Mouse (Mus musculus) hindbrain, embryonic 11.5 days (tissue): ENCODE results near the gene Cpvl. TPM values are rescaled to one million over a fixed set of nuclear protein-coding genes. Genes with fewer than 3 reads are reported as not detected.

Experiments
- ATAC-seq: fragments of 200-750 bp; cut with Nextera tagmentation; 2 replicates; pipeline ENCODE4 v1.8.0; 2017; ENCODE audit warnings: mild to moderate bottlenecking, moderate TSS enrichment, moderate library complexity; ENCODE audit not compliant: low FRiP score
- DNase-seq: peaks from one replicate; pipeline ENCODE4 v3.0.0-alpha.2; 2015; ENCODE audit warnings: low spot score
- H3K27ac ChIP-seq: fragments of 300-500 bp; sonication (generic); 2 replicates; pipeline ENCODE4 v1.5.1; 2014; ENCODE audit warnings: mild to moderate bottlenecking, low read depth, low read length
- H3K27me3 ChIP-seq: fragments of 300-500 bp; sonication (generic); 2 replicates; pipeline ENCODE4 v1.6.1; 2014; ENCODE audit warnings: mild to moderate bottlenecking, low read length, moderate library complexity, mixed read lengths; ENCODE audit not compliant: control insufficient read depth, insufficient read depth
- H3K36me3 ChIP-seq: fragments of 300-500 bp; sonication (generic); 2 replicates; pipeline ENCODE4 v1.6.1; 2014; ENCODE audit warnings: mild to moderate bottlenecking, low read length, moderate library complexity, mixed read lengths; ENCODE audit not compliant: control insufficient read depth, insufficient read depth
- H3K4me1 ChIP-seq: fragments of 300-500 bp; sonication (generic); replicated peaks from 2 replicates; pipeline ENCODE4 v1.6.1; 2014; ENCODE audit warnings: low read length, mixed read lengths; ENCODE audit not compliant: control insufficient read depth, insufficient read depth
- H3K4me2 ChIP-seq: fragments of 300-500 bp; sonication (generic); replicated peaks from 2 replicates; pipeline ENCODE4 v1.6.1; 2014; ENCODE audit warnings: mild to moderate bottlenecking, low read depth, low read length
- H3K4me3 ChIP-seq: fragments of 300-500 bp; sonication (generic); 2 replicates; pipeline ENCODE4 v1.5.1; 2014; ENCODE audit warnings: low read depth, low read length
- H3K9ac ChIP-seq: fragments of 300-500 bp; sonication (generic); 2 replicates; pipeline ENCODE4 v1.6.1; 2014; ENCODE audit warnings: low read depth, low read length
- H3K9me3 ChIP-seq: fragments of 300-500 bp; sonication (generic); 2 replicates; pipeline ENCODE4 v1.6.1; 2016; ENCODE audit warnings: low read length; ENCODE audit not compliant: control insufficient read depth
- WGBS: fragments of 180-500 bp; shearing (Covaris S2); extraction: QIAGEN DNeasy Blood & Tissue Kit; methylation state at CpG from one replicate; pipeline ENCODE4 v1.1.7; 2014; 5-methylcytosine and 5-hydroxymethylcytosine counted together
- polyA plus RNA-seq: library from polyadenylated mRNA; unstranded; fragments of >200 nt; fragmentation: Nextera tagmentation; extraction: Ambion mirVana; gene quantifications from 2 replicates; pipeline ENCODE4 v1.2.1, GENCODE M21; 2014

The Cpvl gene
- 0.11 and 0.13 TPM in 2 replicates for polyA plus RNA-seq

- H3K36me3 ChIP-seq: no peaks in the 10 kb centered on the region
- ATAC-seq (no peak), DNase-seq (no peak)
- H3K9me3 ChIP-seq: no peaks in the 10 kb centered on the region
- H3K4me2 ChIP-seq: no peak within 1 kb of the TSS
- no peak within 1 kb of the TSS for H3K27ac ChIP-seq
- 85% methylated on average over 5 of the region's 5 CpGs for WGBS
- no peak within 1 kb of the TSS for H3K9ac ChIP-seq
- no peak within 1 kb of the TSS for H3K4me3 ChIP-seq
- no peaks in the 10 kb centered on the region for H3K27me3 ChIP-seq
- H3K4me1 ChIP-seq: no peaks in the 10 kb centered on the region
Observed at GRCm38 (mm10) chr6:53978571-53978970, at the start of gene Cpvl. Gene Cpvl, minus strand, starts transcription at chr6:53978671.

- ATAC-seq: no peak
- Histone ChIP-seq H3K9ac (no peak overlapping the region), H3K36me3 (no peaks in the 10 kb centered on the region), H3K4me2 (no peak overlapping the region), H3K4me1 (peaks cover 3% of the 10 kb centered on the region; the same call in 1 of the 2 replicates), H3K27me3 (no peaks in the 10 kb centered on the region), H3K27ac (no peak overlapping the region), H3K4me3 (no peak overlapping the region), H3K9me3 (no peaks in the 10 kb centered on the region)
- no peak for DNase-seq
- 92% methylated on average over 5 of the region's 5 CpGs for WGBS
Observed at GRCm38 (mm10) chr6:54023846-54024245, 45.4 kb upstream of the Cpvl start.

GRCm38 (mm10) chr6:54021123-54021789, 42.8 kb upstream of the Cpvl start:
- ATAC-seq: no peak
- DNase-seq: no peak
- 67% methylated on average over 15 of the region's 15 CpGs for WGBS

GRCm38 (mm10) chr6:54018861-54019260, 40.4 kb upstream of the Cpvl start:
- no peak for DNase-seq
- WGBS: 88% methylated on average over 5 of the region's 5 CpGs
- no peaks in the 10 kb centered on the region for H3K4me1 ChIP-seq
- no peak overlapping the region for H3K4me2 ChIP-seq
- no peaks in the 10 kb centered on the region for H3K9me3 ChIP-seq
- H3K36me3 ChIP-seq: no peaks in the 10 kb centered on the region
- no peaks in the 10 kb centered on the region for H3K27me3 ChIP-seq
- no peak for ATAC-seq
- H3K9ac ChIP-seq: no peak overlapping the region
- H3K4me3 ChIP-seq: no peak overlapping the region
- no peak overlapping the region for H3K27ac ChIP-seq

More at GRCm38 (mm10) chr6:54021123-54021789, 42.8 kb upstream of the Cpvl start:
- Histone ChIP-seq H3K9ac (no peak overlapping the region), H3K27me3 (no peaks in the 10 kb centered on the region), H3K4me2 (no peak overlapping the region), H3K27ac (no peak overlapping the region), H3K4me3 (no peak overlapping the region), H3K4me1 (peaks cover 3% of the 10 kb centered on the region; the same call in 1 of the 2 replicates), H3K9me3 (no peaks in the 10 kb centered on the region), H3K36me3 (no peaks in the 10 kb centered on the region)

- ATAC-seq: no peak
- Histone ChIP-seq H3K4me2 (no peak overlapping the region), H3K9ac (no peak overlapping the region), H3K36me3 (no peaks in the 10 kb centered on the region), H3K4me1 (no peaks in the 10 kb centered on the region), H3K4me3 (no peak overlapping the region), H3K9me3 (no peaks in the 10 kb centered on the region), H3K27me3 (no peaks in the 10 kb centered on the region), H3K27ac (no peak overlapping the region)
- WGBS: 44% methylated on average over 2 of the region's 2 CpGs
- no peak for DNase-seq
Observed at GRCm38 (mm10) chr6:54018038-54018437, 39.6 kb upstream of the Cpvl start.

- Histone ChIP-seq H3K27ac (no peak overlapping the region), H3K36me3 (no peaks in the 10 kb centered on the region), H3K4me3 (no peak overlapping the region), H3K4me1 (no peaks in the 10 kb centered on the region), H3K9ac (no peak overlapping the region), H3K27me3 (no peaks in the 10 kb centered on the region), H3K9me3 (no peaks in the 10 kb centered on the region), H3K4me2 (no peak overlapping the region)
- ATAC-seq: no peak
- WGBS: 96% methylated on average over 1 of the region's 1 CpGs
- DNase-seq: no peak
Observed at GRCm38 (mm10) chr6:54012163-54012562, 33.7 kb upstream of the Cpvl start.

GRCm38 (mm10) chr6:54010362-54010761, 31.9 kb upstream of the Cpvl start:
- no peak overlapping the region for H3K9ac ChIP-seq
- H3K9me3 ChIP-seq: no peaks in the 10 kb centered on the region
- no peaks in the 10 kb centered on the region for H3K36me3 ChIP-seq
- no peaks in the 10 kb centered on the region for H3K4me1 ChIP-seq
- ATAC-seq: no peak
- 72% methylated on average over 9 of the region's 9 CpGs for WGBS
- H3K27me3 ChIP-seq: no peaks in the 10 kb centered on the region
- no peak overlapping the region for H3K4me3 ChIP-seq
- no peak for DNase-seq
- no peak overlapping the region for H3K4me2 ChIP-seq
- H3K27ac ChIP-seq: no peak overlapping the region

GRCm38 (mm10) chr6:54009293-54009692, 30.8 kb upstream of the Cpvl start:
- 54% methylated on average over 4 of the region's 4 CpGs for WGBS
- no peak for DNase-seq

GRCm38 (mm10) chr6:54008448-54009120, 30.1 kb upstream of the Cpvl start:
- no peaks in the 10 kb centered on the region for H3K36me3 ChIP-seq
- DNase-seq (no peak), ATAC-seq (no peak)
- no peak overlapping the region for H3K4me3 ChIP-seq
- H3K9ac ChIP-seq: no peak overlapping the region
- H3K4me1 ChIP-seq: no peaks in the 10 kb centered on the region
- H3K27me3 ChIP-seq: no peaks in the 10 kb centered on the region
- no peak overlapping the region for H3K4me2 ChIP-seq
- no peaks in the 10 kb centered on the region for H3K9me3 ChIP-seq
- no peak overlapping the region for H3K27ac ChIP-seq
- 67% methylated on average over 16 of the region's 16 CpGs for WGBS

More at GRCm38 (mm10) chr6:54009293-54009692, 30.8 kb upstream of the Cpvl start:
- H3K9me3 ChIP-seq: no peaks in the 10 kb centered on the region
- H3K4me2 ChIP-seq: no peak overlapping the region
- no peak overlapping the region for H3K4me3 ChIP-seq
- no peak overlapping the region for H3K9ac ChIP-seq
- H3K27ac ChIP-seq: no peak overlapping the region
- no peaks in the 10 kb centered on the region for H3K27me3 ChIP-seq
- H3K36me3 ChIP-seq: no peaks in the 10 kb centered on the region
- no peaks in the 10 kb centered on the region for H3K4me1 ChIP-seq
- no peak for ATAC-seq
